Mouse (Mus musculus) 416B (cell line): ENCODE results near the gene Gja10.
A peak's percentile ranks its signal among the peaks of the same experiment; 100 is the strongest.

ENCODE experiments used
- DNase-seq: peaks from one replicate; pipeline ENCODE4 v3.0.0; 2011; ENCODE audit warnings: low read depth

The Gja10 gene

GRCm38 (mm10) chr4:32602660-32603059, at the start of gene Gja10:
TSS of gene Gja10 (minus strand) at chr4:32602760.
- no peak for DNase-seq

GRCm38 (mm10) chr4:32651669-32652068, 49.1 kb upstream of the Gja10 start:
- DNase-seq, result no peak

GRCm38 (mm10) chr4:32621637-32622036, 19.1 kb upstream of the Gja10 start:
- no peak for DNase-seq

GRCm38 (mm10) chr4:32615034-32615881, 12.7 kb upstream of the Gja10 start, which contains the start of gene Casp8ap2:
TSS of gene Casp8ap2 (plus strand) at chr4:32615451.
- DNase-seq, result peak; percentile 99

GRCm38 (mm10) chr4:32601135-32601534, 1.4 kb downstream of the Gja10 start:
- peak; percentile 52 for DNase-seq

- peak; percentile 78 for DNase-seq
These were observed 14.3 kb downstream of the Gja10 start for GRCm38 (mm10) chr4:32588237-32588636.

GRCm38 (mm10) chr4:32587543-32587942, 15.0 kb downstream of the Gja10 start:
- no peak for DNase-seq

GRCm38 (mm10) chr4:32586596-32586995, 16.0 kb downstream of the Gja10 start:
- DNase-seq, result peak; percentile 88

- DNase-seq, result no peak
These were observed 18.4 kb downstream of the Gja10 start for GRCm38 (mm10) chr4:32584181-32584580.

- DNase-seq, result no peak
These were observed 22.7 kb downstream of the Gja10 start for GRCm38 (mm10) chr4:32579850-32580249.

GRCm38 (mm10) chr4:32575165-32575564, 27.4 kb downstream of the Gja10 start:
- peak; percentile 93 for DNase-seq

- peak; percentile 59 for DNase-seq
These were observed 28.0 kb downstream of the Gja10 start for GRCm38 (mm10) chr4:32574604-32575003.

- no peak for DNase-seq
These were observed 29.0 kb downstream of the Gja10 start for GRCm38 (mm10) chr4:32573586-32573985.

- DNase-seq, result peak; percentile 82
These were observed 30.4 kb downstream of the Gja10 start for GRCm38 (mm10) chr4:32572118-32572517.

- no peak for DNase-seq
These were observed 31.1 kb downstream of the Gja10 start for GRCm38 (mm10) chr4:32571441-32571840.

- DNase-seq, result no peak
These were observed 31.6 kb downstream of the Gja10 start for GRCm38 (mm10) chr4:32570939-32571317.

GRCm38 (mm10) chr4:32569995-32570938, 32.3 kb downstream of the Gja10 start:
- DNase-seq, result peak; percentile 85

- DNase-seq, result no peak
These were observed 33.5 kb downstream of the Gja10 start for GRCm38 (mm10) chr4:32569054-32569453.

GRCm38 (mm10) chr4:32564918-32565317, 37.6 kb downstream of the Gja10 start:
- DNase-seq, result no peak

GRCm38 (mm10) chr4:32564416-32564815, 38.1 kb downstream of the Gja10 start:
- DNase-seq, result no peak

GRCm38 (mm10) chr4:32562319-32563115, 40.0 kb downstream of the Gja10 start:
- no peak for DNase-seq
